Mouse (Mus musculus) right cerebral cortex, adult 18-20 months (tissue): ENCODE data around the gene Yif1a.
"Not testable (repeated sequence)": the region's sequence is repeated elsewhere in the genome, so short reads cannot be mapped to it uniquely, and the experiment has no call there.

Experiments used
- DNase-seq: peaks from one replicate; pipeline ENCODE4 v3.0.0; 2022; ENCODE audit warnings: mixed read lengths

The Yif1a gene

DNA sequence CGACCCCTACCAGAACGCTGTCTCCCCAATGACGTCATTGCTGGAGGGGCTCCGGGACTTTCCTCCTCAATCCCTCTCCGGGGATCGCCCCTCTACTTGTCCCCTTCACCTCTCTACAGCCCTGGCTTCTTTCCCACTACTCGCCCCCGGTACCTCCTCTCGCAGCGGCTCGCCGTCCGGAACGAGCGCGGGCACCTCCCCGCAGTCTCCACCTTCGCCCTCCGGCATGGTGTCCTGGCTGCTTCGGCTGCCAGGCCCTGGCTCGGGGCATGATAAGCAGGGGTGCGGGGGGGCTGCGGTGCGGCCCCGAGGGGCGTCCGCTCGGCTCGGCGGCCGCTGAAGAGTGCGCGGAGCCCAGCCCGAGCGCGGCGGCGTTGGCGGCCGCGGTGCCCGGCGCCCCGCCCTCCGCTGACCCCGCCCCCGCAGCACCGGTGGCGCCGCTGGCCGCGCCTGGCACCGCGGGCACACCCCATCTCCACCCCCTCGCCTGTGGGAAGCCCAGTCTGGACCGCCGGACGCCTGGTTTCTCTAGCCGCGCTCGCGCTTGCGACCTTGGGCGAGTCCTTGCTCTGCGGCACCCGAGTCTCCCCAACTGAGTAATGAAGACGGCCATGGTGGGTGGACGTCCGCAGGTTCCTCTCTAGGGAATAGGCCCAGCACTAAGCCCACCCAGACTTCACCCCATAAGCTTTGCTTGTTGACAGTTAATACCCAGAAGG lies 3.0 kb upstream of the Yif1a start, which contains the start of gene Tmem151a:
Gene Tmem151a (minus strand): TSS at position 387 of the 719 bp plus-strand sequence.
- DNase-seq, result peak; percentile 80

DNA sequence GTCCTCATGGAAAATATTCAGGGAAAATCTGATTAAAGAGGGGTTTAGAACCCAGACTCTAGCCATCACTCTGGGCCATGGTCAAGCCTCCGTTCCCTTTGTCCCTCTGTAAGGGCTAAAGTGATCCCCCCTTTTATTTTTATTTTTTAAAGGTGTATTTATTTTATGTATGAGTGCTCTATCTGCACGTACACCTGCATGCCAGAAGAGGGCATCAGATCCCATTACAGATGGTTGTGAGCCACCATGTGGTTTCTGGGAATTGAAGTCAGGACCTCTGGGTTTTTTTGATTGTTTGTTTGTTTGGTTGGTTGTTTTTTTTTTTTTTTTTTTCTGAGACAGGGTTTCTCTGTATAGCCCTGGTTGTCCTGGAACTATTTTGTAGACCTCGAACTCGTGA lies 1.8 kb upstream of the Yif1a start:
- not testable (repeated sequence) for DNase-seq

DNA sequence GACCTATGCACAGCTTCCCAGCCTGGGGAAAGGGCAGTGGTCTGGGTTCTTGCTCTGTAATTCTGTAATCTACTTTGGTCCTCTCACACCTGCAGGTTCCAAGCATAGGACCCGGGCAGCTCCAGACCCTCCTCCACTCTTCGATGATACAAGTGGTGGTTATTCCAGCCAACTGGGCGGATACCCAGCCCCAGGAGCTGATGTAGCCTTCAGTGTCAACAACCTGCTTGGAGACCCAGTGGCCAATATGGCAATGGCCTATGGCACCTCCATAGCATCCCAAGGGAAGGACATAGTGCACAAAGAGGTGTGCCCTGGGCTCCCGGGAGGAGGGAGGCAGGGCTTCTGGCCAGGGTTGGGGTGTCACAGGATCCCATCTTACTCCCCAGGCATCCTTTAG lies 986 bp downstream of the Yif1a start:
- no peak for DNase-seq

DNA sequence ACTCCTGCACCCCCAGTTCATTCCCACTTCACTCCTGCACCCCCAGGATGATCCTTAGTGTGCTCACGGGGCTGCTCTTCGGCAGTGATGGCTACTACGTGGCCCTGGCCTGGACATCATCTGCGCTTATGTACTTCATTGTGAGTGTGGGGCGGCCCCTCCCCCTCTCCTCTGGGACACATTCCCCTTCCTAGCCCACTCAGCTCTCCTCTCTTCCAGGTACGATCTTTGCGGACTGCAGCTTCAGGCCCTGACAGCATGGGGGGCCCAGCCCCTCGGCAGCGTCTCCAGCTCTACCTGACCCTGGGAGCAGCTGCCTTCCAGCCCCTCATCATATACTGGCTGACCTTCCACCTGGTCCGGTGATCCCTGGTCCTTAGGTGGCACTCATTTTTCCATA lies 3.7 kb downstream of the Yif1a start:
- DNase-seq, result no peak

DNA sequence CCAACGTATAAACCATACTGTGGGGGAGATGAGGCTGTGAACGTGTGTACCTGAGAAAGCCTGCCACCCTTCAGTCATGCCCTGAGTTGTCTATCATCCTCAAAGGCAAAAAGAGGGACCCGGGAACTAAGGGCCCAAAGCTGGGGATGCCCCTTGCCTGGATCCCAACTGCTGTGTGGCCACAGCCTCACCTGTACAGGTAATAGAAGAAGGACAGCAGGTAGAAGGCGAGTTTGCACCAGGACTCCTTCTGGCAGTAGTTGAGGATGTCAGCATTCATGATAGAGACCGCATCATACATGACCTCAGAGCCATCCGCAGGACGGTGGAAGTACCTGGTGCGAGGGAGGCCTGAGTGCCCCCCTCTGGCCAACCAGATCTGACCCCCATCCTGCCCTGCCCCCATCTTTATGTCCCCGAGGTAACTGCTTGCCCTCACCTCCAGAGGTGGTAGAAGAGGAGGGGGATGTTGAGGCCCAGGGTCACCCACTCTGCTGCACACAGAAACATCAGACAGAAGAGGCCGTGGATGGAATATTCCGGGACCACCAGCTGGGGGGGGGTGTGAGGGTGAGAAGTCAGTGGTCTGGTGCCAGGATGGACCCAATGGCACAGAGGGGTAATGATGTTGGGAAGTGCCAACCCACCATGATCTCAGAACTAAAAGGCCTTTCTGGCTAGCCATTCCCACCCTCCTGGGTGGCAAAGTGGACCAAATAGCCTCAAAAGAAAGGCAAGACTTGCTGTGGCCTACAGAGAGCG lies 5.3 kb downstream of the Yif1a start:
- no peak for DNase-seq

DNA sequence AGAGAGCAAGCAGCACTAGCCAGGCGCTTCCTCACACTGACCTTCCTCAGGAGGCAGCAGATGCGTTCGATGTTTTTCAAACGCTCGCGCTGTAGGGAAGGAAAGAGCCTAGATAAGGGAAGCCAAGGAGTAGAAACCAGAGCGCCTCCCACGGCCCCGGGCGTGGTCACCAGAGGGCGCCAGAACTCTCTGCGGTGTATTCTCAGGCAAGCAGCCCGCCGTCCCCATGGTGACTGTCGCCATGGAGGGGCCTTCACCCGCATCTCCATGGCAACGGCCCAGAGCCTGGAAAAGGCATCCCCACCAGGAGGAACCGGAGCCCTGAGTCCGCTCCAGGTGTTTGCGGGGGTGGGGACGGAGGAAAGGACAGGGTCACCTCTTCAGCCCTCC lies 5.9 kb downstream of the Yif1a start:
- peak; percentile 97 for DNase-seq

- no peak for DNase-seq
Measured at GRCm38 (mm10) chr19:5094746-5095417, 6.5 kb downstream of the Yif1a start.

GRCm38 (mm10) chr19:5095887-5096474 lies 7.6 kb downstream of the Yif1a start:
- no peak for DNase-seq

DNA sequence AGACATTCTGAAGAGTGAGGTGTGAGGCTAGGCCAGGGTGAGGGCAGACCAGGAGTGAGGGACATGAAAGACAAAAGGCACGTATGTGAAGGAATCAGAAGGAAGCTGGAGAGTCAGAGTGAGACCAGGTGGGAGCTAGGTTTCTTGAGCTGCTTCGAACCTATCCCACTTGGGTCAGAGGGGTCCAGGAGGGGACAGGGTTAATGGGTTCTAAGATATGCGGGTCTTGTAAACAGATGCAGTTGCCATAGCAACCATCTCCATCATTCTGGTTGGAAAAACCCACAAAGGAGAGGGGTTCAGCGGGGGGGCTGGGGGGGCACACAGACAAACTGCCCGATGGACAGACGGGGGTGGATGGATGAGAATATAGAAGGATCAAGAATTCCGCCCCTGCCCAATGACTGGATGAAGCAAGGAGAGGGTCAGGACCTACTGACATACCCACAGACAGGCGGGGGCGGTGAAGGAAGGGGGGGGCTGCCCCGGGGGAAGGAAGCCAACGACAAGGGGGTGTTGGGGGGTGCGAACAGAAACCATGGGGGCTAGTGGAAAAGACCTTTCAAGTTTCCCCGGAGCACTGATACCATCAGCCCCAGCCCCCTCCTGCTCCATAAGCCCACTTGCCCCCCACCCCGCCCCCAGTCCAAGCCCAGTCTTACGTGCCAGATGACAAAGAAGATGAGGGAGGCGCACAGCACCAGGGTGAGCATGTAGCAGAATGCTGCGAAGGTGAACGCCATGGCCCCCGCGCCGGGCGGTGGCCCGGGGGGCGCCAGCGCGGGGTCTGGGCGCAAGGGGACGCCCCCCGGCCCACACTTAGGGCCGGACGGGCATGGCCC lies 9.4 kb downstream of the Yif1a start:
- no peak for DNase-seq

DNA sequence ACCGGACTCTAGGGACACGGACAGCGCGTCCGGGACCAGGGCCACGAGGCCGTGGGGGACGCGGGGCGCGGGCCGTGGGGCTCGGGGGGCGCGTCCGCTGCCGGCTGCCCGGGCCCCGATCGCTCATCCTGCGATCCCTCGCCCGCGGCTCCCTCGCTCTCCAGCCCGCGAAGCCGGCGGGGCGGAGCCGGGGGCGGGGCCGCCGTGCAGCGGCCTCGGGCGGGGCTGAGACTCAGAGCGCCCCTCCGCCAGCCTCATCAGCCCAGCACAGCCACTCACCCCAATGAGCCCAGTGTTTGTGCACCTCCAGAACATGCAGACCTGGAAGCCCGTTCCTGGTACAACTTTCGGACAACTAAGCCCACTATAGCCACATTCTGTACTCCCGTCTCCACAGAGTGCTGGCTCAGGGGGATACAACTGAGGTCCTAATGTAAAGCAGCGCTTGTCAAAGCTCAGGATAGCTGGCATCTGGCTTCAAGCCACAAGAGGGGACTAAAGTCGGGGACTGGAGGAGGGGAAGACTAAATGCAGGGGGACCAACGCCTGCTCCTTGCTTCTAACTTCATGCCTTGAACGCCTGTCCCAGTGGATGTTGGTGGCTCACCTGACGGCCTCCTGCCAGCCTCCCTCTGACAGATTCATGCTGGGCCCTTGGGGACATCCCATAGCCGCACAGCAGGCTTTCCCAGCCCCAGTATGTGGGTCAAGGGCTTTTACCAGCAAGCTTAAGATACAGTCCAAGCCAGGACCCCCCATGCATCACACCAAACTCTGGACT lies 10.2 kb downstream of the Yif1a start, which contains the start of gene Cnih2:
Gene Cnih2 (minus strand): TSS at position 159 of the 781 bp plus-strand sequence.
- DNase-seq, result peak; percentile 82

DNA sequence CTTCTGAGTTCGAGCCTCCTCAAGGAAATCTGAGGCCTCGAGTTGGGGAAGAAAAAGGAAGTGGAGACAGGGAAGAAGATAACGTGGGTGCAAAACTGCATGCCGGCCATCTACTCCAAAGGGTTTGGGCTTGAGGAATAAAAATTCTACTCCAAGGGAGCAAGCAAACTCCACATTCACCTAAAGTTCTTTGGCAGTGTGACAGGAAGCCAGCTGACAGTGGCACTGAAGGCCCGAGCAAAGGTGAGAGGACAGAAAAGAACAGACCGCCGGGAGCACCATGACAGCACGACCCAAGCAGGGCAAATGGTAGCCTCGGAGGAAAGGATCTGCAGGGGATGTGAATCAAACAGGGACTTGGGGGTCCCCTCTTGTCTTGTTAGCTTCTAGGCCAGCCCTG lies 17.7 kb downstream of the Yif1a start:
- no peak for DNase-seq

DNA sequence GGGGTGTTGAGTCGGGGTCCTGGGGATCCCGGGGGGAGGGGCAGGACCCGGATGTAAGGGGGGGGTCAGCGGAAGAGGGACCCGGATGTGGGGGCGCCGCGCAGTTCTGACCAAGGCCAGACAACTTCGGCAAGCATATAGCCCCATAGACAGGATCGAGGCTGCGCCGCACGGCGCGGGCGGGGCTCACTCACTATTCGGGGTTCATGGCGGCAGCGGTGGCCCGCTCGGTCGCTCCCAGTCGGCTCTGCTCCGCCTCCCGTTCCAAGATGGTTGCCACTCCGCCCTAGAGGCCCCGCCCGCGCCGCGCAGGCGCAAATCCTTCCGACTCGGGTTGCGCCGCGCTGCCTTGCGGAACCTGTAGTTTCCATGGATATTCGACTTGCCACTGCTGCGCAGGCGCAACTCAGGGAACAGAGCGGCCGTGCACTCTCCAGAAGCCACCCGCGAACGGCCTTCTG lies 18.4 kb downstream of the Yif1a start, which contains the start of gene Rab1b:
Gene Rab1b (minus strand): TSS at position 342 of the 461 bp plus-strand sequence.
- peak; percentile 99 for DNase-seq

DNA sequence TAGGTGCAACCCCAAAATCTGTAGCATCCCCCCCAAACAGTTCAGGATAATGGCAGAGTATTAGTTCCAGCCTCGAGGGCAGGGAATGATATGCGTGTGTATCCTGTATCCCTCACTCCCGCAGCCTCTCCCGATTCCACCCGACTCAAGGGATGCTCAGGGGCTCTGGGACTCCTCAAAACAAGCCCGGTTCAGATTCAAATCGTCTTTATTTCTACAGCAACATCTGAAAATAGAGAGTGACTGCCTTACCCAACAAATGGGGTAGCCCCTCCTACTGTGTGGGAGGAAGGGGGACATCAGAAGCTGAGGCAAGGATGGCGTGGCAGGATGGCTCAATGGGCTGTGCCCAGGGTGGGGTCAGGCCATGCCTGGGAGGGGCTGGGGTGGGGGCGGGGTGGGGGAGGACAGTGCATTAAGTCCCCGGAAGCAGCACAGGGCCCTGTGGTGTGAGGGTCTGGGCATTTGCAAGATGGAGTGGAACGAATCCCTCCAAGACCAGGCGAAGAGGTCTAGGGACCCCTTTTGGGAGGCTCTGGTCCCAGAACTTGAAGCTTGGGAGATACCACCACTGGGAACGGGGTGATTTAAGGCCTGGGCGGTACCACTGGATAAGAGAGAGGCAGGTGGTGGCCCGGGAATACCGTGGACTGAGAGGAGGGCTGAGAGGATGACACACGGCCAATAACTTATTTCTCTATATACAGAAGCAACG lies 19.4 kb downstream of the Yif1a start:
- DNase-seq, result no peak

GRCm38 (mm10) chr19:5108271-5108575 lies 19.9 kb downstream of the Yif1a start:
- no peak for DNase-seq

DNA sequence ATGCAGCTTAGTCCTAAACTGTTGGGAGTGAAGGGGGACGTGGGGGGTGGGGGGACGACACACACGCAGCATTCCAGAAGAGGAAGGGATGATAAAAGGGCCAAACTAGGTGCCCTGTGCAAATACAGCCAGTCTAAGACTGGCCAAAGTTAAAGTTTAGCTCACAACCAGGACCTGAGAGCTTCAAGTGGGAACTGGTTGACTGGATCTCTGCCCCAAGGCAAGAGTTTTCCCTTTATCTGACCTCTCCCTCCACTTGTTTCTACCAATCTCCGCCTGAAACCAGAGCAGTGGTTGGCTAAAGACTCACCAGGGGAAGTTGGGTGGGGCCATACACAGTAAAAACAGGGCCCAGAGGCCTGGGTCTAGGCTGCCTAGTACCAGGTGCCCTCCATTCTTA lies 20.4 kb downstream of the Yif1a start:
- no peak for DNase-seq

- DNase-seq, result no peak
Measured at GRCm38 (mm10) chr19:5109659-5110453, 21.5 kb downstream of the Yif1a start.

- peak; percentile 72 for DNase-seq
Measured at GRCm38 (mm10) chr19:5113783-5114182, 25.4 kb downstream of the Yif1a start.

GRCm38 (mm10) chr19:5117494-5118383 lies 29.4 kb downstream of the Yif1a start:
- DNase-seq, result peak; percentile 90

GRCm38 (mm10) chr19:5118384-5118698 lies 30.0 kb downstream of the Yif1a start, which contains the start of gene Klc2:
TSS of gene Klc2 (minus strand) at chr19:5118560.
- no peak for DNase-seq
